Comparison of ENCODE assay signal across 8 mouse cellular contexts in genomic region chr14:55824001-55824480, GRCm38 (mm10). TPM values are rescaled to one million over a fixed set of nuclear protein-coding genes. Genes with fewer than 3 reads are reported as not detected.
DNase-seq lines count a peak whose midpoint lies in the region; ATAC-seq and TF ChIP-seq lines count a peak whose summit lies in the region.

No protein-coding gene starts in this region.

- H3K27ac ChIP-seq in intestine, embryonic 16.5 days (ENCODE audit: low read length), result peak overlapping the region; percentile 96
- peak overlapping the region; percentile 99 for H3K27ac ChIP-seq in lung, embryonic 15.5 days
- H3K27ac ChIP-seq in small intestine, adult 2 months (ENCODE audit: insufficient read depth, low read depth, low read length), result peak overlapping the region; percentile 68

- DNase-seq in cerebellum, postnatal 10 days, result peak; percentile 59
- peak; percentile 72 for DNase-seq in adrenal gland, postnatal 14 days
- DNase-seq in gastrocnemius, postnatal 25 days, result peak; percentile 33

- ATAC-seq in cerebellum, adult (ENCODE audit: insufficient number of reproducible peaks, low FRiP score, low TSS enrichment), result no peak
- peak; percentile 21; the same call in 1 of the 2 replicates for ATAC-seq in intestine, embryonic 16.5 days
- no peak for ATAC-seq in lung, embryonic 15.5 days (ENCODE audit: borderline replicate concordance, extremely low read depth, low FRiP score, low TSS enrichment)
- no peak for ATAC-seq in frontal cortex, adult (ENCODE audit: low TSS enrichment)

- 0 out of 2 replicates have a peak, but pooled peaks have one; percentile 10 for TF ChIP-seq POLR2A in small intestine, adult 2 months (IDR thresholded peaks at IDR 0.05; ENCODE audit: low read depth, low read length)

- peak overlapping the region; percentile 83 for H3K9ac ChIP-seq in intestine, embryonic 16.5 days (ENCODE audit: low read depth, low read length)
- H3K9ac ChIP-seq in lung, embryonic 15.5 days, result peak overlapping the region; percentile 62

- no peaks in the 10 kb centered on the region for H3K36me3 ChIP-seq in intestine, embryonic 16.5 days (ENCODE audit: control insufficient read depth, insufficient read depth, low read length)
- H3K36me3 ChIP-seq in lung, embryonic 15.5 days, result peaks cover 18% of the 10 kb centered on the region; the same call in 1 of the 2 replicates
- H3K36me3 ChIP-seq in small intestine, adult 2 months (ENCODE audit: control insufficient read depth, insufficient read depth, low read length), result no peaks in the 10 kb centered on the region

- H3K9me3 ChIP-seq in intestine, embryonic 16.5 days (ENCODE audit: control insufficient read depth, low read length), result no peaks in the 10 kb centered on the region
- no peaks in the 10 kb centered on the region for H3K9me3 ChIP-seq in lung, embryonic 15.5 days

- peak overlapping the region; percentile 67 for H3K4me3 ChIP-seq in intestine, embryonic 16.5 days (ENCODE audit: low read length)
- H3K4me3 ChIP-seq in lung, embryonic 15.5 days, result peak overlapping the region; percentile 71
- H3K4me3 ChIP-seq in small intestine, adult 2 months (ENCODE audit: low read depth, low read length), result peak overlapping the region; percentile 63

- no peak for TF ChIP-seq CTCF in small intestine, adult 2 months (IDR thresholded peaks at IDR 0.05; ENCODE audit: extremely low read depth, insufficient read length, insufficient replicate concordance, low read depth, low read length)

- peaks cover 9% of the 10 kb centered on the region; the same call in 1 of the 2 replicates for H3K27me3 ChIP-seq in intestine, embryonic 16.5 days (replicated peaks; ENCODE audit: control insufficient read depth, insufficient read depth, low read length)
- no peaks in the 10 kb centered on the region for H3K27me3 ChIP-seq in lung, embryonic 15.5 days
- H3K27me3 ChIP-seq in small intestine, adult 2 months (ENCODE audit: control insufficient read depth, insufficient read depth, low read length), result peaks cover 28% of the 10 kb centered on the region

- H3K4me2 ChIP-seq in intestine, embryonic 16.5 days (ENCODE audit: low read depth, low read length), result peak overlapping the region; percentile 95
- H3K4me2 ChIP-seq in lung, embryonic 15.5 days, result peak overlapping the region; percentile 79

- peaks cover 26% of the 10 kb centered on the region for H3K4me1 ChIP-seq in intestine, embryonic 16.5 days (ENCODE audit: control insufficient read depth, insufficient read depth, low read length)
- peaks cover 45% of the 10 kb centered on the region for H3K4me1 ChIP-seq in lung, embryonic 15.5 days
- H3K4me1 ChIP-seq in small intestine, adult 2 months (ENCODE audit: control insufficient read depth, insufficient read depth, insufficient read length, low read length), result peaks cover 5% of the 10 kb centered on the region

- 4% methylated on average over 10 of the region's 10 CpGs for WGBS in intestine, embryonic 16.5 days
- 2% methylated on average over 10 of the region's 10 CpGs for WGBS in lung, embryonic 15.5 days
- WGBS in small intestine, adult 2 months, result 15% methylated on average over 10 of the region's 10 CpGs

RNA-seq across cellular contexts. Expression of gene Nfatc4, which starts 1.1 kb away (rescaled TPM):
- total RNA-seq in adrenal gland, postnatal 14 days (2021), result 23.8 and 31.2 TPM in 2 replicates
- total RNA-seq in gastrocnemius, postnatal 25 days (2021), result 1 to 10 TPM; 3.2 to 5.9 TPM
- 21.1 and 21.2 TPM in 2 replicates for polyA plus RNA-seq in intestine, embryonic 16.5 days (2015; fragmentation: Nextera tagmentation; extraction: Ambion mirVana)
- polyA plus RNA-seq in lung, embryonic 15.5 days (2015; fragmentation: Nextera tagmentation; extraction: Ambion mirVana), result 50.9 and 52.7 TPM in 2 replicates
- polyA plus RNA-seq in small intestine, adult 2 months (2012; rRNA removed), result 5.8 and 7.6 TPM in 2 replicates

RNA-seq across cellular contexts. Expression of gene Nynrin, which starts 29.8 kb away (rescaled TPM):
- 14.1 and 18.8 TPM in 2 replicates for total RNA-seq in adrenal gland, postnatal 14 days (2021)
- 1 to 10 TPM; 2.6 to 4.1 TPM for total RNA-seq in gastrocnemius, postnatal 25 days (2021)
- polyA plus RNA-seq in intestine, embryonic 16.5 days (2015; fragmentation: Nextera tagmentation; extraction: Ambion mirVana), result 12.6 and 13.6 TPM in 2 replicates
- 19.5 and 19.7 TPM in 2 replicates for polyA plus RNA-seq in lung, embryonic 15.5 days (2015; fragmentation: Nextera tagmentation; extraction: Ambion mirVana)
- polyA plus RNA-seq in small intestine, adult 2 months (2012; rRNA removed), result 1.4 and 1.8 TPM in 2 replicates

RNA-seq across cellular contexts. Expression of gene Ripk3, which starts 35.4 kb away (rescaled TPM):
- 5.2 and 7.8 TPM in 2 replicates for total RNA-seq in adrenal gland, postnatal 14 days (2021)
- total RNA-seq in gastrocnemius, postnatal 25 days (2021), result 1 to 10 TPM; 1.3 to 1.7 TPM
- 51.2 and 55.8 TPM in 2 replicates for polyA plus RNA-seq in intestine, embryonic 16.5 days (2015; fragmentation: Nextera tagmentation; extraction: Ambion mirVana)
- polyA plus RNA-seq in lung, embryonic 15.5 days (2015; fragmentation: Nextera tagmentation; extraction: Ambion mirVana), result 43.4 and 45.6 TPM in 2 replicates
- polyA plus RNA-seq in small intestine, adult 2 months (2012; rRNA removed), result 24.7 and 42.1 TPM in 2 replicates

RNA-seq across cellular contexts. Expression of gene Adcy4, which starts 40.1 kb away (rescaled TPM):
- total RNA-seq in adrenal gland, postnatal 14 days (2021), result 14.3 and 17.3 TPM in 2 replicates
- total RNA-seq in gastrocnemius, postnatal 25 days (2021), result 1 to 10 TPM; 6.4 to 6.5 TPM
- 6.5 and 6.6 TPM in 2 replicates for polyA plus RNA-seq in intestine, embryonic 16.5 days (2015; fragmentation: Nextera tagmentation; extraction: Ambion mirVana)
- 14.3 and 18.0 TPM in 2 replicates for polyA plus RNA-seq in lung, embryonic 15.5 days (2015; fragmentation: Nextera tagmentation; extraction: Ambion mirVana)
- polyA plus RNA-seq in small intestine, adult 2 months (2012; rRNA removed), result 3.3 and 6.1 TPM in 2 replicates

RNA-seq across cellular contexts. Expression of gene Ltb4r1, which starts 58.3 kb away (rescaled TPM):
- total RNA-seq in adrenal gland, postnatal 14 days (2021), result 0.48 and 0.71 TPM in 2 replicates
- total RNA-seq in gastrocnemius, postnatal 25 days (2021), result not detected
- polyA plus RNA-seq in intestine, embryonic 16.5 days (2015; fragmentation: Nextera tagmentation; extraction: Ambion mirVana), result 1.0 and 1.1 TPM in 2 replicates
- 1.7 and 2.6 TPM in 2 replicates for polyA plus RNA-seq in lung, embryonic 15.5 days (2015; fragmentation: Nextera tagmentation; extraction: Ambion mirVana)
- polyA plus RNA-seq in small intestine, adult 2 months (2012; rRNA removed), result 25.3 and 26.4 TPM in 2 replicates
